Mouse (Mus musculus) granulocyte monocyte progenitor cell, adult 5-6 weeks (primary cell): ENCODE measurements at regions not wholly inside any gene's neighbourhood (a gene's known extent, or its start where the extent isn't known, plus 50 kb on each side); places are given as distances from the start of the nearest gene placed in this dataset.

ENCODE experiments used
- ATAC-seq: replicated peaks from 2 replicates; pipeline ENCODE4 v1.8.0; 2016; ENCODE audit warnings: mild to moderate bottlenecking, moderate TSS enrichment, inconsistent platforms; ENCODE audit not compliant: poor library complexity, severe bottlenecking

DNA sequence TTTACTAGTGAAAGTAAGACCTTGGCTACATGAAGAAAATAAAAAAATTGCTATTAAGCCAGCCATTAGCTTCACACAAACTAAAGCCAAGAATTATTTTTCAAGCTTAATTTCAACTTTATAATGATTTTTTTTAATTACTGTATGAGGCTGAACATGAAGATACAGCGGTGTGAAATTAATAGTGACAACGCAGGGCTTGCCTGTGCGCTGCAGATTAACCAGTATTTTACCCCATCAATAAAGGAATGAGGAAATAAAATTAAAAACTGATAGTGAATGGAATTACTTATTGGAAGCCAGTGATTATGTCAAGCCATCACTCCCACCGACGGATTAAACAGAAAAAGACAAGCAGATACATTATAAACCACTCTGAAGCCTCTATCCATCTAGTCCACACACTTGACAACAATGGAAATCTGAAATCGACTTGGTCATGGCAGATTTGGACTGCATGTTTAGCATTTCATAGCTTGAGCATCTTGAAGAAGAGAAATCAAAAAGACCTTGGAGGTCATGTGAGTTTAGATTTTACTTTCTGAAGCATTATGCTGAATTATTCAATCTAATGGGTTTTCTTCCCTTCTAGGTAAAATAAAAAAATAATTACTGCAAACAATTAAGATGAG, 324.2 kb downstream of the Btg1 start:
- ATAC-seq = no peak

DNA sequence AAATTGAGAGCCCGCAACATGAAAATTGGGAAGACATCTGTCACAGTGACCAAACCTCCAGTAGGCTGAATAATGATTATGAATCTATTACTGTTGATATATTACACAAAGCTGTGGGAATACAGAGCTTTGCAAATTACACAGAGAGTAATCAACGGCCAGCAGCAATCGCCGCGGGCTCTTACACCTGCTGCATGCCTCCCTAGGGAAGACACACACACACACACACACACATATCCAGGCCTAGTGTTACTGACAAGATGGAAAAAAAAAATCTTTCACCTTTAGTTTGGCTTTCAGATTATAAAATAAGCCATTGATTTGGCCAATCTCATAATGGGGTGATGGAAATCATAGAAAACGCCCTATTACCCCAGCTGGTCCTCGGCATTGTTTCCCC, 327.4 kb downstream of the Btg1 start:
- no peak for ATAC-seq

DNA sequence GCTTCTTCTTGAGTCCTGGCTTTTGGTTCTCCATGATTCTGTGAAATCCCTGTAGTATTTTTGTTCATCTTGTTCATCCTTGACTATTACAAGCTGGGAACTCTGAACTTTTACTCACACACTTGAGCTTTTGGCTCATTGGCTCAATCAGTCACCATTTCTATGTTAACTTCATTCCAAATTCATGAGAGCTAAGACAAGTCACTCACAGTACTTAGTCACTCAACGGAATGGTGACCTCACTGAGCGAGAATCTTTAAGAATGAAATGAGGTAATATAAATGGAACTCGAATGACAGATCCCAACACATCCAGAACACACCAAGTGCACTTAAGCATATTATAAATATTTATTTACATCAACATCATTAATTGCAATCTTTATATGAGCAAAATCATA, 331.2 kb downstream of the Btg1 start:
- no peak for ATAC-seq

DNA sequence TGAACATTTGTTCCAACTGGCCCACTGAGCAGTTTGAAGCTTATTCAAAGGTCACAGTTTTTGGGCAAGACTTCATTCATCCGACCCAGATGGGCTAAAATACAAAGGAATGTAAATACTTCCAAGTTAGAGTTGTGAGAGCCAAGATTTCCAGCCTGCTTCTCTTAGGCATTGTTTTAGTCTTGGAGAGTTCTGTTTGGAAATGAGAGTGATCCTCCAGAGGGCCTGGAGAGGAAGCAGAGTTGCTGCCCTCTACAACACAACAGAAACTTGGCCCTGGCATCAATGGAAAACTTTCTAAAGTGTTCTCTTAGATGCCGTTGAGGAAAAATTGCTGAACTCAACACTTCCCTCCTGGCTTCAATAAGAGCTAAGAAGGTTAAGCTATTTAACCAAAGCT, 332.1 kb downstream of the Btg1 start:
- no peak for ATAC-seq

DNA sequence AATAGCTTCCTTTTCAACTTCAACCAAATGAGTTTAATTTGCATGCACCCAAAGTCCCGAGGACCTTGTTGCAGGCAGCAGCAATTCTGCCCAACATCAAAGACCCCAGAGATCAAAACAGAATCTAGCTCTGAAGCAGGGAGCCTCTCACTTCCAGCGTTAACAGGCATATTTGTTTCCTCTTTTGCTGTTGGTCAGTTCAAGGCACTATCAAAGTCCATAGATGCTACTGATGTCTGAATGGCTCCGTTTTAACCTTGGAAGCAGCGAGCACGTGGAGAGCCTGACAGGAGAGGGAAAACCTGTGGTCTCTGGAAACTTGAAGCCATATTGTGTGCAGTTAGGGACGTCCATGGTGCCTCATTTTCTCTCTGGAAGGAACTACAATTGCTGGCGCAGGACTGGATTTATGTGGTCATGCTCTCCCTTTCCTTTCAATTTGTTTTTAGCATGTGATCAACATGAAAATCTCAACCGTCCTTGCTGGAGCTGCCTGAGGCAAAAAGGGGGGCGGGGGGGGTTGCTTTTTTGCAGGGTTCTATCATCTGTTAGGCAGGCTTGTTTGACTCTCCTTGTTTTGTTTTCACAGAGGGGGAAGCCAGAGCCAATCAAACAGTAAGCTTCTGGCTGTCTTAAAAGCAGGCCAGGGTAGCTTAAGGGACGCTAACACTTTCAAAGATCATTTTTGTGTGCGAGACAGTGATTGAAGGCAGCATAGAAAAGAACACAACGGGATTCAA, 338.4 kb downstream of the Btg1 start:
- no peak for ATAC-seq

DNA sequence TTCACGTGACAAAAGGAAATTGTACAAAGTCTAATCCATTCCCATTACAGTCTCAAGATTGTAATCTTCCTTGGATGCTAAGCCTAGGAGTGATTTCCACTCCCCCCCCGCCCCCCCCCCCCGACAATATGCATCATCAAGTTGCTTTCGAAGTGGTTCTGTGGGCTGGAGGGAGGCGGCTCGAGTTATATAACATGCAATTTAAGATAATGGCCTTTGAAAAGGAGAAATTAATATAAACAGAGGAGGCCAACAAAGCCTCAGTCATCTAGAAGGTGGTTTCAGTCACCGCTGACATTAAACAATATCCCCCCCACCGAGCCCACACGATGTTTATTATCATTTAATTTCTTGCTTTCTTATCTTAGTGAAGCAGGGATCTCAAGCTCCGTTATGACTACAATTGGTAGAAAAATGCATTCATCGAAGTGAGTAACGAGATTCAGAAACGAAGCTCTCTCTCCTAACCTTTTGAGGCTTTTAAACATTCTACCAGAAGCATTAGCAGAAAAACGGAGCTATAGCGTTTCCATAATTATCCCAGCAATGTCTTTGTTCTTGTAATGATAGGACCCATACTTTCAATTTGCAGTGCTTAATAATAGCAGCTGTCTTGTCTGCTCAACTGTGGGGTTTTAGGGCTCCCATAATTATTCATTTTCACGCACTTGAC, 339.1 kb downstream of the Btg1 start:
- no peak for ATAC-seq

DNA sequence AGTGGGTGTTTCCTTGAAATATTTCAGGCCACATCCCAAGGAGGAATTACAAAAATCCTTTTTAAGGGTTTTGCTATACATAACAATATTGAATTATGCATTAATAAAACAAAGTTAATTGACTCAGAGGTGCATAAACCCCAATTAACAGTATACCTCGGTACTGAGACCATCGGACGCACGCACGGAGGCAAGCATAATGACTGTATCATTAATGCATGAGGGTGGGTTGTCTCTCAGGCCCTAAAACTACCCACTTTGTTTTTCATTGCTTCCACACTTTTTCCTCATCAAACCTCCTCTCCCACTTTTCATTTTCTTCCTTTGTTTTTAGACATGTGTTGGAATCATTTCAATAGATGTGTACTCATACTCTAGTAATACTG, 339.6 kb downstream of the Btg1 start:
- ATAC-seq = no peak

DNA sequence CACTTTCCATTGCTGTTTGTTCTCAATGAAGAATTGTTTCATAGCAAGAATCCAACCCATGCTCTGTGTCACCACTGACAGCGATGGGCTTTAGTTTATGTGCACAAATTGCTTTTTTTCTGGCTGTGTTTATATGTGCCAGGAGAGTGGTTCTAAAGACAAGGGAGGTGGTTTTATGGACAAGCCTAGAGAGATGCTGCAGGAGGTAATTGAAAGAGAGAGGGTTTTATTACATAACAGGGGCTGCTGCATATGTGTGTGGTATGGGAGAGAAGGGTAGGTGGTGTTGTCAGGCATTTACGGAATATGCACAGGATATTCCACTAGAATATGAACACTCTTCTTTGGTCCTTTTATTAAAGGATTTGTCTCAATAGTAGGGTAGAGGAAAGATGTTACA, 340.2 kb downstream of the Btg1 start:
- ATAC-seq = no peak

DNA sequence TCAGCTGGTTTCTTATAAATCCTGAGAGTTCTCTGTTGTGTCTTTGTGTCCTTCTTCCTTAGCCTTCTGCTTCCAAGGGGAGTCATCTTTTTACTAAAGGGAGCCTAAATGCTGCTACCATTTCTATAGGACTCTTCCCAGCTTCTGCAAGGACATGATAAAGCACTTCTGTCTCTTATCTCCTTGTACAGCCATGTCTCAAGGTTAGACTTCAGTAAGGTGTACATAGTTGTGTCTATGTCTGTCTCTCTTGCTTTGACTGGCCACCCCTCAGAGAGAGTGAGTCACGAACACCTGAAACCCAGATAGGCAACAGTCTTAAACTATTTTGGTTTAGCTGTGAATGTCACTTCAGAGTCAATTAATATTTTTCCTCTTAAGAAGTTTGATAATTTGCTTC, 353.0 kb downstream of the Btg1 start:
- ATAC-seq = no peak

DNA sequence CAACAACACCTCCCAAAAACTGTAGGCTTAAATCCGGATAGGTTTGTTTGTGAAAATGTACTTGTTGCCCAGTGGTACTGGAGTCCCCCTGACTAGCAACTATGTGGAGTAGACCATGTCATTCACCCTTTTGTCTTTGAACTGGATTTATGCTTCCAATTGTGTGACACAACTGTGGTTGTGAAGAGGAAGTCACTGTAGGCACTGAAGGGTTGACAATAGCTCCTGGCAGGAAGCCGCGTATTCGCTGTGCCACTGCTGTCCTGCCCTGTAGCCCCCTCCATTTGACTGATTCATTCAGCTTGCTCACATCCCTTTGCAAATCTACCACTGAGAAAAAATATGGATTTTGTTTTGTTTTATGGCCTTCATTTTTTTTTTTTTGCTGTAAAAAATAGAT, 353.9 kb downstream of the Btg1 start:
- ATAC-seq = no peak

DNA sequence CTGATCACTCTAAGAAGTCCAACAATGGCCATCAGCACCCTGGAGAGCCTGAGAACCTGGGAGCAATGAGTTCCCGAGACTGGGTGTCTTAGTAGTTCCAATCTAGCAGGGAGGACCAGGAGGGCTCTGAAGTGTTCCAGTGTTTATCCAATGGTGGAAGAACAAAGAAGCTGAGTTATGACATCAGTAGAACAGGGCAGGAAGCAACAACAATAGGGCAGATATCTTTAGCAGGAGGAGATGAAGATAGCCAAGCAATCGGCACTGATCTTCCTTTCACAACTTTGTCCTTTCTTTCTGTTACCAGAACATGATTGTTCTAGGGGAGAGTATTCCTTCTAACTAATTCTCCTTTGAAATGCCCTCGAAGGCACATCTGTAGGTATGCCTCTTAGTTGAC, 355.0 kb downstream of the Btg1 start:
- no peak for ATAC-seq

DNA sequence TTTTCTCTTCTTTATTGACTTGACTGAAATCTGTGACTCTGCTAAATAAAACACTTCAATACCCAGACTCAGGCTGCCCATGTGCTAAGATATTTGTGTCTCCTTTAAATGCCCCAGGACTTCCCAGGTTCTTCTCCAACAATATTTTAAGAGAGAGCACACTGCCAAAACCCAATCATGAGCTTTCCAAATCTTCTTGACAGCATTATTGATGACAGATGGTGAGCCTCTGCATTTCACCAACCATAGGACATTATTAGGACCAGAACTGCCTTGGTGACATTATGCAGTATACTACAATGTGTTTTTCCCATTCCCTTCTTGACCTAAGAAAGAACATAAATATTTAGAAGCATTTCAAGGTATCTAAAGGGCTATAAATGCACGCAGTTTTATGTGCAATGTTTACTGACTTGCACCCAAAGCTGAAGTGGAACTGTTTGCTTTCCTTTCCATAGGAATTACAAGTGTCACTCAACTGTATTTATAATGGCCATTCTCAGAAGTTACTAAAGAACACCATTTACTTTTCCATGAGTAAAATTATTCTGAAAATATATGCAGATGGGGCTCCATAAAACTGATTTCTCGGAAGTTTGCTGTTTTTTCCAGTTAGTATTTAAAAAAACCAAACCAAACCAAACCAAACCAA, 357.6 kb downstream of the Btg1 start:
- ATAC-seq = no peak

DNA sequence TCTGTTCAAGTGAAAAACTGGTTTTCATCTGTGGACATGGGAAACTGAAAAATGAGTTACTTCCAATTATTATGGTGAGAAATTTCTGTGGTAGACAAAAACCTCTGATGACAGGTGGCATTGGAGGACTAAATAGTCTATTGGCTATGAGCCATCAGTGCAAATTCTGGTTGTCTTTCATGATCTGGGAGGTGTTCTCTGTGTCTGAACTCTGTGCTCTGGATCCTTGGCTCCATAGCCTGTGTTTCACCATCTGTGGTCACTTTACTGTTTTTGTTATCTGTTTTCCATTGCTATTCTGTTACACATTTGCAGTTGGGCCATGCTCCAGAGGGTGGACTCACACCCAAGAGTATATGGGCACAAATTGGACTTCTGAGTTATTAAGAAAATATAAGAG, 359.9 kb downstream of the Btg1 start:
- no peak for ATAC-seq

DNA sequence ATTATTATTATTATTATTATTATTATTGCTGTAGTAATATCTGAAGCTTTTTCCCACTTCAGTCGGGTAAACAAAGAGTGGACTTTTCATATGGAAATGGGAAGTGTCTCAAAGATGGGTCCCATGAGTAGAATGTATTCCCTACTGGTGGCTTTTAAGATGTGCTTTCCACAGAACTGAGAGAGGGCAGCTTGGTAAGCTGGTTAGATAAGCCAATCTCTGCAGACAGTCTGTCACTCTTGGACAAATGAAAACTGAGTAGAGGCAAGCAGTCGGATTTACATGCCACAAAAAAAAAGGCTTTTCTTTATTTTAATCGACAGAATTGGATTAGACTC, 363.7 kb downstream of the Btg1 start:
- no peak for ATAC-seq

DNA sequence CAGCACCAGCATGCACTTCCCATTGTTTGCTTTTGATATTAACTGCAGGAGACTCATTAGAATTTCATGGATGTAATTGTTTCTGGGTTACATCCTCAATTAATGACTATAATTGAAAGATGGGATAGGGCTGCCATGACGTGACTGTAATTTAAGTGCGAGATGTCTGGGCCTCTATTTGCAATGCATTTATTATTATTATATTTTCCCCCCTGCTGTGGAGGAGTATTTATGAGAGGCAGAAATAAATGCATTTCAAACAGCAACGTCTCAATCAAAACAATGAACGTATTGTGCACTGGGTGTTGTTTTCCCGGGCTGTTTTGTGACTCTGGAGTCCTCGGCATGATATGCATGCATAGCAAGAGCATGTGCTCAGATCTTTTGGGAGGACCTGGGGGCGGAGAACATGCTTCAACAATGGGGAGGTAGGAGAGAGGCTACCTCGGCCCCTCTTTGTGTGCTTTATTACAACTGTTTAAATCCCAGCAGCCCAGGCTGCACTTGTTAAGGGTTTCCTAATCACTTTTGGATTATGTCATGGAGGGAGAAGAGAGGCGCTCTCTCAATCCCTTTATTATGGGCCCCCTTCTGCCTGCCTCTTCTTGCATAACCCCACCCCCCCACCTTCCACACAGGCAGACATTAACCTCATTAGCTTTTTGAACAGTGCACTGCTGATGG, 364.2 kb downstream of the Btg1 start:
- ATAC-seq = no peak

DNA sequence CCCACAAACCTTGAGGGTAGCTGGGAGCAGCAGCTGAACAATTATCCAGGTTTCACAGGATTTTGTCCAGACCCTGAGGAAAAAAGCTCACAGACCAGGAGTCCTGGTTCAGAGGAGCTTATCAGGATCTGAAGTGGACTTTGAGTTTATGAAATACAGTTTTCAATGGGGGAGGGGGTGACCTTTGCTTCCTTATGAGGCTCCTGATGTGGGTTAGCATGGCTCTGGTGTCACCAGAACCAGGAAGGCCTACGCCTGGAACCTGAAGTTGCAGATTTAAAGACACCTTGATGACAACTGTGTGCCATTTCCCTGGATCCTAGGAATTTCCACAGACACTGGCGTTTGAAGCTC, 364.7 kb downstream of the Btg1 start:
- ATAC-seq = no peak

DNA sequence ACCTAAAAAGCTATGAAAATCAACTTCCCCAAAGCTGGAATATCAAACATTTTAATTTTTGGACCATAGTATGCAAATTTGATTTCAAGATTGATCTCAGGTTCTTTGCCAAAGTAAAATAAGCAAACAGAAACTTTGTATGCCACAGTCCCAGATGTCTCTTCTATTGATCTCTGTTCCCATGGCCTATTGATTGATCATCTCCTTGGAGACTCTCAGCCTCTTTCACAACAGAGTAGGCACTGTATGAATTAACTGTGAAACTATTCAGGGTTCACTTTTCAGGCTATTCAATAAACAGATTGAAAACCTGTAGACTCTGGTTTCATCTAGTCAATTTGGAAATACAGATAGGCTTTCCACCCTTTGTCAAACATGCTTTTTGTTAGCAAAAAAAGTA, 384.1 kb downstream of the Btg1 start:
- no peak for ATAC-seq

DNA sequence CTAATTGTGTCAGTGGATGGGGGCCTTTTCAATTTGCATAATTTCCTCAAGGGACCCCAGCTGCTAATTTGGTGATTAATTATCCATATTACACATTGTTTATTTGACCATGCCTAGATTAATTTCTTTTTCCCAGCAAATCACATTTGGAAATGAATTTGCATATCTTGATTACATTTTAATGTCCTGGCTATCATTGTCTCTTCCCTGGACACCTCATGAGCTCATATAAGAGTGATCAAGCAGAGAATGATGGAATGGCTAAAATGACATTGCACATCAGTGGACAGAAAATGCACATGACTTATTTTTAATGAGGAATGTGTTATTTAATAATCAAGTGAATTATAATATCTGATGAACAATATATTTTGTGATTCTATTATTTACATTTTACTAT, 392.1 kb downstream of the Btg1 start:
- ATAC-seq = no peak

DNA sequence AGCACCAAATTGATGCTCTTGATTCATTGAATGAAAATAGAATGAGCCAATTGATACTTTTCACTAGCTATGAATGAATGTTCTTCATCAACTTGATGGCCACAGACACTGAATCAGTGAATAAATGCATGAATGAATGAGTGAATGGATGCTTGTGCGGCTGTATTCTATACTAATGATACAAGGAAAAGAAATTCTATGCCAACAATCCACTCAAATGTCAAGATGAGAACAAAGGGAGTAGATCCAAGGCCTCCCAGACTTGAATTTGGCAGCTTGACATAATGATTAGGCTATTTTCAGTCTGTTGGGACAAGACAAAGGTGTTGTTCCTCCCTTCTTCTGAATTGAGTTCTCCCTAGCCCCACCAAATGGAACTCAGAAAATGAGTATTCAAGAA, 393.1 kb downstream of the Btg1 start:
- no peak for ATAC-seq

DNA sequence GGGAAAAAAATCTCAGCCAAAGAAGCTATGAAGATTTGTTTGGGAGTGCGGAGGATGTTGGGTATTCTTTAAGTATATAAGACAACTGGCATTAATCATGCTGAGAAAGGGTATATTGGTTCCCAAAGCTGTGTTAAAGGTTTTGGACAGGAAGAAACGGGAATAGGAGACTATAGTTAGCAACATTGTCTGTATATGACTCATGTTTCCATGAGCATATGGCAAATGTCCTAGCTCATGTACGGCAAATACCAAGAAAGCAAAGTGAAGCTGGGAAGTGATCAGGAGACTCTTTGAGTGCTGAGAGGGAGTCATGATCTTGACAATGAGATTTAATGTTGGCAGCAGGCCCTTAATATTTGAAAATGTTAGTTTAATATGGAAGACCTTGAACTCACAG, 401.8 kb downstream of the Btg1 start:
- no peak for ATAC-seq

DNA sequence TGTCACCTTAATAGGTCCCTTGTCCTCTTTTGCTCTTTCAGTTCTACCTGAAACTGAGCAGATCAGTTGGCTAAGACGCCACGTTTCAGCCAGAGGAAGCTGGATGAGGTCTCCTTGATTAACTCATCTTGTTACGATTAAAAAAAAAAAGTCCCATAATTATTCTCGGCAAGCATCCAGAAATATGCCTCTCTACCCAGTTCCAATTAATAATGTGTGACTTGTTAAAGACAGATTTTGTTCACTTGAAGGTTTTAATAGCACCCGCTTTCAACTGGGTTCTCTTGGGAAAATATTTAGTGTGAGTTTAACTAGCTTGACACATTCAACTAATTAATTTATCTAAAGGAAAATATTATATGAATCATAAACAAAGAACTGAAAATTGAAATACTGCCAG, 412.0 kb downstream of the Btg1 start:
- no peak for ATAC-seq
